Mouse (Mus musculus): ENCODE measurements at regions not wholly inside any gene's neighbourhood (a gene's known extent, or its start where the extent isn't known, plus 50 kb on each side); places are given as distances from the start of the nearest gene placed in this dataset.
"Not testable (repeated sequence)": the region's sequence is repeated elsewhere in the genome, so short reads cannot be mapped to it uniquely, and the experiment has no call there.

DNA sequence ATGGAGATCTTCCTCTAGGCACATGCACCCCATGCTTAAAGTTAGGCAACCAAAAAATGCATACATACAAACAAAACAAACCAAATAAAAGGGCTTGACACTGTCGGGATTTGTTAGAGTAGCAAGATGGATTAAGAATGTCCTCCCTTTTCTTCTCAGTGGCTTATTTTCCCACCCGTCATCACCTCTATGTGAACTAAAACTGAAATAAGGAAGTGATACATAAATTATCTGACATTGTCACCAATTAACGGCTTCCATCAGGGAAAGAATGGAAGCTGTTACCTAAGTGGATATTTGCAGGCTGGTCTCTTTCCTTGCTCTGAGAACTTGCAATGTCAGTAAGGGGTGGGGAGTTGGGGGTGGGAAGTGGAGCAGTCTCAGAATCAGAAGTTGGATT, 541.5 kb downstream of the Diaph3 start:
- no peak for DNase-seq

DNA sequence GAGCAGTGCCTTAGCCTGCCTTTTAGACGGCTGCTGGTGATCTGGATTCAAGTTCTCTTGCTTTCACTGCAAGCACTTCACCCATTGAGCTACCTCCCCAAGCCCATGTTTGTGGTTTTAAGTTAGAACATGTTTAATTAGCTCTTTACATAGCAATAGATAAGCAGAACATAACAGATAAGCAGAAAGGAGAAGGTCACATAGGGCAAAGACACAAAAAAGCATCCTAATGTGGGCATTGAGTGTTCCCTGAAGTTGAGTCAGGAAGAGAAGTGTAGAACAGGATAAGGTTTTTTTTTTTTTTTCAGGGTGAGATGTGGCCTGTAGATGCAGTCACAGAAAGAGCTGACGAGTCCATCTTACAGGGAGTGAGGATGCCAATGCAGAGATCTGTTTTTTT, 552.5 kb downstream of the Diaph3 start:
- no peak for DNase-seq

DNA sequence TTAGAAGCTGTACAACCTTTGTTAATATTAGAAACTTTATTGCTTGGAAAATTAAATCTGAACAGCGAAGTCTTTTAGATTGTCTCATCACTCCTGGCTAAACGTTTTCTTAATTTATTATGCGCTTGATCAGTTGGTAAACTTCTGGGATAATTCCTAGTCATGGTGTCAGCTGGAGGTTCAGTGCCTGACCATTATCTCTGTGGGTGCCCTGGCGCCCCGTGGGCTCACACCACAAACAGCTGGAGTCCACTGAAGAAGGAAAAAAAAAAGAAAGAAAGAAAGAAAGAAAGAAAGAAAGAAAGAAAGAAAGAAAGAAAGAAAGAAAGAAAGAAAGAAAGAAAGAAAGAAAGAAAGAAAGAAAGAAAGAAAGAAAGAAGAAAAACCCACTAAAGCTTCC, 555.1 kb downstream of the Diaph3 start:
- DNase-seq, result not testable (repeated sequence)

- no peak for DNase-seq
Observed at GRCm38 (mm10) chr14:86562728-86563127, 578.3 kb downstream of the Diaph3 start.

DNA sequence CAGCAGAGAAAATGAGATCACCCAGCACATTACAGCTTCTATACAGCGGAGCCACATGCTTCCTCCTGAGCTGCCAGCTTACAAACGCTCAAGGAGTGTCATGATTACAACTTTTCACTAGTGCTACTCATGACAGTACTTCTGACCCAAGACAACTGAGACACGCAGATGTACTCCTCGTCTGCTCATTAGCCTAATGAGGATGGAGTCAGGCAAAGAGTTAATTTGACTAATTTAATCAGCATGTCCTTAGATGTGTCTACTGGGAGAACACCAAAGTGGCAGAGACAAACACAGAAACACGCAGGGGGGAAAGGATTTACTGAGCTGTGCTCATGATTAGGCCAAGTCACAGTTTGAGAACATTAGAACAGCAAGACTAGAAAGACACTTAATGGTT, 603.0 kb downstream of the Diaph3 start:
- no peak for DNase-seq

DNA sequence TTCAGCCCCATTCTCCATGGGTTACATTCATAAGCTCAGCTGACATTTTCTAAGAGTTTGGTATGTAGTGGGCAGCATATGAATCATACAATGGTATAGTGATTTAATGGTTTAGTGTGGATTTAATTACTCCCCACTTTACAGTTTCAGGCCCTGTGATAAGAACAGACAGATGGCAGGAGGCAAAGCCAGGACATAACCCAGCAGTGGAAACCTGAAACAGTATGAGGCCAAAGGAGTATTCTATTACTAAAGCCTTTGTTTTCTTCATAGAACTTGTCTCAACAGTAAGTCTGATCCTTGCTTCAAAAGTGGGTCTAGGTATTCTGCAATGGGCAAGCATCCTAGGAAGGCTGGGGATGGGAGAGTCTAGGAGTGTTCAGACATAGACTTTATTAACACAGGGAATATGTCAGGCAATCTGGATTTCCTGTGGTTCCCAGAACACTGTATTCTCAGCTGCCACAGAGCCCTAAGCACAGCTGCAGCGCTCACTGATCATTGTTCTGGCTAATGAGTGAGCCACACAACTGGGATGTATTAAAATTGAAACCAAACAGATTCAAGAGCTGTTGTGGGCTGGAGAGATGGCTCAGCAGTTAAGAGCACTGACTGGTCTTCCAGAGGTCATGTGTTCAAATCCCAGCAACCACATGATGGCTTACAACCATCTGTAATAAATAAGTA, 604.6 kb downstream of the Diaph3 start:
- DNase-seq, result no peak

DNA sequence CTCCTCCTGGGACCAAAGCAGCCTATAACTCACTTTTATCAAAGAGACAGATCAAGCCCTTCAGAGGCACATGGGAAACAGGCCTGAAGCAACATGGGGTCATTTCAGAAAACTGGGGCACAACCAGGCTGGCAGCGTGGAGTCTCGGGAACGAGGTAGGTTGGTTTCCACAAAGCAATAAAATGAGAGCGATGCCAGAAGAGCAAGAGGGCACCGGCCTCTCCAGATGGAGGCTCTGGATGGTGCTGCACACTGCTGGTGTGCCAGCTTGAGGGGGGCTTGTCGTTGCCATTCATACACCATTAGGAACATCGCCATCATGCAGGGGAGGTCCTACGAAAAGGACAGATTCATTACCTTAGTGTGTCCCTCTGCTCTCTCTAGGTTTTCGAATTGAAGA, 630.6 kb downstream of the Diaph3 start:
- peak; percentile 81 for DNase-seq

- DNase-seq, result peak; percentile 54
Observed at GRCm38 (mm10) chr14:86509686-86510085, 631.3 kb downstream of the Diaph3 start.

GRCm38 (mm10) chr14:86506286-86506685, 634.7 kb downstream of the Diaph3 start:
- DNase-seq, result peak; percentile 62

DNA sequence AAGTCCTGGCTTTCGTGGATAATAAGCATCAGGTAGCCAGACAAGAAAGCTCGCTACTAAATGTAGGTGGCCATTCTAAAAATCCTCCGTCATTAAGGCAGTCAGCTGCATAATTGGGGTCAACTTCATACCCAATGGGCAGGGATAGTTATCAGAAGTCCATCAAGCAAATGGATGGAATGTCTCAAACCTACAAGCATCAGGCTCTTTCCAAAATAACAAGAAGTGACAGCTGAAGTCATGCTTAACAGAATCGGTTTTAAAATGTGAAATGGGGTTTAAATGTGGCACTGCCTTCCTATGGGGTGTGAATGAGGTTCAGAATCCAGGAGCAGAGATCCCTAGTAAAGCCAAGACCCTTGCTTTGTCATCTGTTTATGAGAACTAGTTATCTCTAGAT, 650.2 kb downstream of the Diaph3 start:
- DNase-seq, result no peak

DNA sequence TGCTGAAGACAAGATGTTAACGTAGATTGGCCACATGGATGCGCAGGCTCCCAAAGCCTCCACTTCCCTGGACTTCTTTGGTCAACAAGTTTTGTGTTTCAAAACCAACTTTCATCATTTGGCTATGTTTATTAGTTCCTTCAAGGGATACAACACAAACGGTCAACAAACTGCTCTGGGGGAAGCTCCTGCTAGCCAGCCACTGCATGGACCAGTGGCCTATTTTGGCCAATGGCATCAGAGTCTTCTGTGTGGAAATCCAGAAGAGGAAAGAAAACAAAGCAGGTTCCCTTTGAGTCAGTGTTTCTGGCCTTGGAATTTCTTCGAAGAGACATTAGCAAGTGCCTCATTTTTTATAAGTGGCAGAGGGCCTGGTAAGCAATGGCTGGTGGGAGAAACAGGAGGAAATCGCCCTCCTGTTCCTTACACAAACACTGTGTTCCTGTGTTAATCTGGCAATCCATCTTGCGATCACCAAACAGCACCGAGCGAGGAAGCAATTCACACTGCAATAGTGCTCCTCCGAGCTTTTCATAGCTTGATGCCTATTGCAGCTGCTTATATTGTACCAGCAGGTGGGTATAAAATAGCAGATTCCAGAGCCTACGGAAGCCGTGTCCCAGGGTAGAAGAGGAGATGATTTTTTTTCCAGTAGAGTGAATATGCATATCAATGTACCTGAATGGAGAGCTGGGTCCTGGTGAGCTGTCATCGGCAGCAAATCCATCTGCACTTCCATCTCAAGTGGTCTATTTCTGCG, 651.0 kb downstream of the Diaph3 start:
- DNase-seq, result no peak

- DNase-seq, result peak; percentile 74
Observed at GRCm38 (mm10) chr14:86489044-86489816, 651.8 kb downstream of the Diaph3 start.

- DNase-seq, result no peak
Observed at GRCm38 (mm10) chr14:86487285-86487897, 653.6 kb downstream of the Diaph3 start.

- DNase-seq, result peak; percentile 63
Observed at GRCm38 (mm10) chr14:86484247-86484646, 656.8 kb downstream of the Diaph3 start.

GRCm38 (mm10) chr14:86473604-86474003, 667.4 kb downstream of the Diaph3 start:
- DNase-seq, result no peak

DNA sequence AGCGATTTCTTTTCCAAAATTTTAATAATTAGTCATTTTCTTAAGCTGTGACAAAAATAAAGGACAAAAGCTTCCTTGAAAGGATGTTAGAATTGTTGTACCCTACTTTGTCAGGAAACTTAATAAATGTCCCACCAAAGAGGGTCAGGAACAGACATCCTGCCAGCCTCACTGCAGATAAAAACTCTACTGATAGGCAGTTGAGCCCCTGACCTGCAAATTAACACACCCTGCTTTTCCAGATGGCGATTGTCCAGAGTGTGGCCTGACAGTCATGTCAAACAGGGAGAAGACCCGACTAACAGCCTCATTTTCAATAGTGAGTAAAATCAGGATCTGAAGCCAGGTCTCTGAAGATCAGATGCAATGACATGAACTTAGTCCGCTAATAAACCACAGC, 670.6 kb downstream of the Diaph3 start:
- no peak for DNase-seq

GRCm38 (mm10) chr14:86467886-86468463, 673.1 kb downstream of the Diaph3 start:
- DNase-seq, result no peak

DNA sequence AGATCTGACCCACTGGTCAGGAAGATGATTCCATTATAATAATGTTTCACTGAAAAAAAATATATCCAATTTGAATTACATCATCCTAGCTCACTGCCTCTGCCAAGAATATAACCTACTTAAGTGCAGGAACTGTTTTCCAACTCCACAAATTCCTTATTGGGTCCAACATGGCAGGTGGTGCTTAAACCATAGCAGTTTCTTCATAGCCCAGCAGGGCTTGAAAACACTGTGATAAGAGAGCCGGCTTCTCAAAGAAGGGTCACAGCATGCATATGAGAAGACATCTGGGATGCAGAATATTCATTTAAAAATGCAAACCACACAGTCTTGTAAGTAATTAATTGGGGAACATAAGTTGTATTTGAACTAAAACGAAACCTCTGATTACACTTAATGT, 677.6 kb downstream of the Diaph3 start:
- no peak for DNase-seq

DNA sequence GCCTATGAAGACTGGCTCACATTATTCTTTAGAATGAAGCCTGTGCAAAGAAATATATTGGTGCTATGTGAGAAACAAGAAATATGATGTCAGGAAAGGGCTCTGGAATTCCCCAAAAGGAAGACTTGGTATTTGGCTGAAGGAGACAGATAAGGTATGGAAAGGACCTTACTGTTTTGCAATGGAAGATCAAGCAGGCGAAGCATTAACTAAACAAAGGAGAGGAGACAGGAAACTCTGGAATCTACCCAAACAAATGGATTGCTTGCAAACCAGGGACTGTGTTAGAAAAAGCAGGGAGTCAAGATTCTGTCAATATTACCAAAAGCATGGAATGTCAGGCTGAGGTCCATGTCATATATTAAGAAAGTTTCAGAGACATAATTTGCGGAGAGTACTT, 687.9 kb downstream of the Diaph3 start:
- no peak for DNase-seq

DNA sequence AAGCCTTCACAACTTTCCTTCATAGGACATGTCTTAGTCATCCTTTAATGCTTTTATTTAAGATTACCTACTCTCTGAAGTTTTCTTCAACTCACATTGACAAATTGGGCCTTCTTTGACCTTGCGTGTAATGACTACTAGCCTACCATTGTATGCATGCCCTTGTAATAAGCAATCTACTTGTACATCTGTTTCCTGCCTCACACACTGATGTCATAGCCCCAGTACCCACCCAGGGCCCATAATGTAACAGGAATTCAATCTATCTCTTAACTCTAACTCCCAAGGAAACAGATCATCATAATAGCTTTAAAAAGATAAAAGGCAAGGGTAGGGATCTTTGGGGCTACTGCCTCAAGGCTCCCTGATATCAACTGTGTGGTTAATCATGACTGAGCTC, 690.4 kb downstream of the Diaph3 start:
- no peak for DNase-seq

DNA sequence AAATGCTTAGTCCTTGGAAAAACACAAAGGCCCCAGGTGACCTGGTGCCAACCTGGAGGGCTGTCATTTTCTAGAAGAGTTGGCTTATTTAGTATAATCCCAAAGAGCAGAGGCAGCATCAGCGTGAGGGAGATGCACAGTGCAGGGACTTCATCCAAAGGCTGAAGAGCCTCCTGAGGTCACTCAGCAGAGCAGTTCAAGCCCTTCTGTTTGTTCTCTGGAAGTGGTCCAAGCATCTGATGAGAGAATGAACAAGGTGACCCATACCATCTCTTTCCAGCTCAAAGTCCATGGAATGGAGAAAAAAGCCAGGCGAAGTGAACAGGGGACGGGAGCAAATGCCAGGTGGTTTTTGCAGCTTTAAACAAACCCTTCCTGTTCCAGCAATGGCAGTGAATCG, 695.9 kb downstream of the Diaph3 start:
- DNase-seq, result peak; percentile 21

- no peak for DNase-seq
Observed at GRCm38 (mm10) chr14:86443921-86444835, 696.9 kb downstream of the Diaph3 start.
